Mouse (Mus musculus): ENCODE results near the gene Eef1b2.

- TF ChIP-seq GATA1 (IDR thresholded peaks at IDR 0.05; ENCODE audit: borderline replicate concordance, low read length) (no peak), FLI1 (IDR thresholded peaks at IDR 0.05; ENCODE audit: low read length) (no peak)
Observed at GRCm38 (mm10) chr1:63182212-63182611, 5.6 kb downstream of the Eef1b2 start.
